Mouse (Mus musculus) kidney, adult 2 months (tissue): ENCODE measurements around the gene Ly86. TPM values are rescaled to one million over a fixed set of nuclear protein-coding genes. Genes with fewer than 3 reads are reported as not detected.

ENCODE experiments used
- DNase-seq: peaks from one replicate; pipeline ENCODE4 v3.0.0; 2021
- H3K27ac ChIP-seq: fragments of 200-500 bp; 2 replicates; pipeline ENCODE4 v1.5.1; 2012; ENCODE audit warnings: low read depth, low read length, control low read depth, inconsistent platforms; ENCODE audit not compliant: insufficient read depth
- H3K27me3 ChIP-seq: fragments of 200-500 bp; replicated peaks from 2 replicates; pipeline ENCODE4 v1.6.1; 2012; ENCODE audit warnings: mild to moderate bottlenecking, moderate library complexity, low read length, inconsistent platforms; ENCODE audit not compliant: control insufficient read depth, insufficient read depth
- H3K36me3 ChIP-seq: fragments of 200-500 bp; 2 replicates; pipeline ENCODE4 v1.6.1; 2012; ENCODE audit warnings: mild to moderate bottlenecking, moderate library complexity, low read length, inconsistent platforms; ENCODE audit not compliant: control insufficient read depth, insufficient read depth
- H3K4me1 ChIP-seq: fragments of 200-500 bp; 2 replicates; pipeline ENCODE4 v1.6.1; 2011; ENCODE audit warnings: low read length; ENCODE audit not compliant: control insufficient read depth, insufficient read depth
- H3K4me3 ChIP-seq: fragments of 200-500 bp; 2 replicates; pipeline ENCODE4 v1.5.1; 2011; ENCODE audit warnings: mild to moderate bottlenecking, low read depth, low read length, control low read depth; ENCODE audit not compliant: insufficient read depth
- CTCF ChIP-seq: fragments of 200-500 bp; conservative IDR thresholded peaks from 2 replicates; pipeline ENCODE4 v1.5.1; 2011; ENCODE audit warnings: low read depth, mild to moderate bottlenecking, control low read depth, low read length, moderate library complexity, mixed read lengths; ENCODE audit not compliant: insufficient read depth, insufficient read length
- POLR2A ChIP-seq: fragments of 200-500 bp; IDR thresholded peaks from one replicate; pipeline ENCODE4 v1.6.1; 2011; ENCODE audit warnings: low read depth, low read length, control low read depth
- WGBS: fragments of 180-500 bp; shearing (Covaris S2); methylation state at CpG from one replicate; pipeline ENCODE4 v1.1.7; 2018; 5-methylcytosine and 5-hydroxymethylcytosine counted together
- polyA plus RNA-seq: library from polyadenylated mRNA; depleted of rRNA; stranded (reverse); fragments of >200 nt; gene quantifications from 2 replicates; pipeline ENCODE4 v1.2.3, GENCODE M21; 2012

The Ly86 gene
- polyA plus RNA-seq, 1 experiment: 8.4 TPM

GRCm38 (mm10) chr13:37436267-37437013 is 91.4 kb downstream of the Ly86 start:
- TF ChIP-seq POLR2A: no peak
- TF ChIP-seq CTCF: no peak
- DNase-seq: no peak
- no peak overlapping the region for H3K27ac ChIP-seq
- H3K27me3 ChIP-seq: no peaks in the 10 kb centered on the region
- no peak overlapping the region for H3K4me3 ChIP-seq
- no peaks in the 10 kb centered on the region for H3K4me1 ChIP-seq
- no peaks in the 10 kb centered on the region for H3K36me3 ChIP-seq
- WGBS: 68% methylated on average over 18 of the region's 18 CpGs

- WGBS: 87% methylated on average over 4 of the region's 4 CpGs
- TF ChIP-seq CTCF: no peak
- TF ChIP-seq POLR2A: no peak
- Histone ChIP-seq H3K4me1 (no peaks in the 10 kb centered on the region), H3K4me3 (no peak overlapping the region), H3K36me3 (no peaks in the 10 kb centered on the region), H3K27ac (no peak overlapping the region), H3K27me3 (no peaks in the 10 kb centered on the region)
- DNase-seq: no peak
Measured at GRCm38 (mm10) chr13:37438788-37439187, 93.8 kb downstream of the Ly86 start.

- Histone ChIP-seq H3K4me3 (no peak overlapping the region), H3K4me1 (no peaks in the 10 kb centered on the region), H3K27ac (no peak overlapping the region), H3K36me3 (no peaks in the 10 kb centered on the region), H3K27me3 (no peaks in the 10 kb centered on the region)
- TF ChIP-seq POLR2A (no peak), CTCF (no peak)
- no peak for DNase-seq
- 77% methylated on average over 7 of the region's 7 CpGs for WGBS
Measured at GRCm38 (mm10) chr13:37439477-37439876, 94.5 kb downstream of the Ly86 start.

- H3K27ac ChIP-seq: no peak overlapping the region
- H3K27me3 ChIP-seq: no peaks in the 10 kb centered on the region
- no peaks in the 10 kb centered on the region for H3K36me3 ChIP-seq
- WGBS: 87% methylated on average over 8 of the region's 8 CpGs
- no peaks in the 10 kb centered on the region for H3K4me1 ChIP-seq
- TF ChIP-seq CTCF: no peak
- no peak for TF ChIP-seq POLR2A
- DNase-seq: no peak
- H3K4me3 ChIP-seq: no peak overlapping the region
Measured at GRCm38 (mm10) chr13:37439941-37440340, 94.9 kb downstream of the Ly86 start.

GRCm38 (mm10) chr13:37440593-37441307 is 95.7 kb downstream of the Ly86 start:
- TF ChIP-seq CTCF (no peak), POLR2A (no peak)
- no peak for DNase-seq
- no peaks in the 10 kb centered on the region for H3K27me3 ChIP-seq
- no peak overlapping the region for H3K4me3 ChIP-seq
- no peaks in the 10 kb centered on the region for H3K36me3 ChIP-seq
- no peaks in the 10 kb centered on the region for H3K4me1 ChIP-seq
- H3K27ac ChIP-seq: no peak overlapping the region
- WGBS: 56% methylated on average over 11 of the region's 11 CpGs

GRCm38 (mm10) chr13:37442058-37442457 is 97.0 kb downstream of the Ly86 start:
- no peaks in the 10 kb centered on the region for H3K36me3 ChIP-seq
- no peak overlapping the region for H3K27ac ChIP-seq
- H3K4me1 ChIP-seq: no peaks in the 10 kb centered on the region
- H3K4me3 ChIP-seq: no peak overlapping the region
- no peak for DNase-seq
- no peak for TF ChIP-seq CTCF
- TF ChIP-seq POLR2A: no peak
- H3K27me3 ChIP-seq: no peaks in the 10 kb centered on the region
- WGBS: 47% methylated on average over 4 of the region's 4 CpGs

- no peaks in the 10 kb centered on the region for H3K36me3 ChIP-seq
- H3K27ac ChIP-seq: no peak overlapping the region
- no peaks in the 10 kb centered on the region for H3K27me3 ChIP-seq
- no peak overlapping the region for H3K4me3 ChIP-seq
- DNase-seq: peak; percentile 59
- no peaks in the 10 kb centered on the region for H3K4me1 ChIP-seq
- WGBS: 66% methylated on average over 7 of the region's 7 CpGs
- TF ChIP-seq POLR2A (no peak), CTCF (no peak)
Measured at GRCm38 (mm10) chr13:37442531-37442930, 97.5 kb downstream of the Ly86 start.
